Mouse (Mus musculus): Measurements from ENCODE around the gene Fkbpl.

Gene Fkbpl

DNA sequence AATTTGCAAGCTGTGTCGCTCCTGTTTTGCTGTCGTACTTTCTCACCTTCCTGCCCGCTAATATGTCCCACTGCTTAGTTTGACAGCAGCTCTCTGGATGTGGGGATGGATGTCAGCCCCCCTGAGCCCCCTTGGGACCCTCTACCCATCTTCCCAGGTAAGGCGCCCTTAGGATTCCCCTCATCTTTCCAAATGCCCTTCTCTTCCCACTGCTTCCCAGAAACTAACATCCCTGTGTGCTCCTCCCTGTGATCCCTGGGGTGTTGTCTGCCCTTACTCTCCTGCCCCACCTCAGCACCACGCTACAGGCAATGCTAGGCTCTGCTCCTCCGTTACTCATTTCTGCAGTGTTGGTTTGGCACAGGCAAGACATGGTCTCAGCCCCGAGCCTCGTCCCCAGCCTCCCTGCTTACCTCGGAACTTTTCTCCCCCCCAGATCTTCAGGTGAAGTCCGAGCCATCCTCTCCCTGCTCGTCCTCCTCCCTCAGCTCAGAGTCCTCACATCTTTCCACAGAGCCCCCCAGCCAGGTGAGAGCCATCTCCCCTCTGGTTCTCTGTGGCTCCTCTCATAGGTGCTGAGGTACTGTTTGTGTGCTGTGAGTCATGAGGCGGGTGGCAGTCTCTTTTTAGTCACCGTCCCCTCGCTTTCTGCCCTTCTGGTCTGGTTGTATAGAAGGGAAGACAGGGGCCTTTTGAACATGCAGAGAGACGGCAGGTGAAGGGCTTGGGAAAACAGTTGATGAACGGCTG lies 3.8 kb downstream of the Fkbpl start:
- no peak for DNase-seq (ENCODE audit: low spot score)

DNA sequence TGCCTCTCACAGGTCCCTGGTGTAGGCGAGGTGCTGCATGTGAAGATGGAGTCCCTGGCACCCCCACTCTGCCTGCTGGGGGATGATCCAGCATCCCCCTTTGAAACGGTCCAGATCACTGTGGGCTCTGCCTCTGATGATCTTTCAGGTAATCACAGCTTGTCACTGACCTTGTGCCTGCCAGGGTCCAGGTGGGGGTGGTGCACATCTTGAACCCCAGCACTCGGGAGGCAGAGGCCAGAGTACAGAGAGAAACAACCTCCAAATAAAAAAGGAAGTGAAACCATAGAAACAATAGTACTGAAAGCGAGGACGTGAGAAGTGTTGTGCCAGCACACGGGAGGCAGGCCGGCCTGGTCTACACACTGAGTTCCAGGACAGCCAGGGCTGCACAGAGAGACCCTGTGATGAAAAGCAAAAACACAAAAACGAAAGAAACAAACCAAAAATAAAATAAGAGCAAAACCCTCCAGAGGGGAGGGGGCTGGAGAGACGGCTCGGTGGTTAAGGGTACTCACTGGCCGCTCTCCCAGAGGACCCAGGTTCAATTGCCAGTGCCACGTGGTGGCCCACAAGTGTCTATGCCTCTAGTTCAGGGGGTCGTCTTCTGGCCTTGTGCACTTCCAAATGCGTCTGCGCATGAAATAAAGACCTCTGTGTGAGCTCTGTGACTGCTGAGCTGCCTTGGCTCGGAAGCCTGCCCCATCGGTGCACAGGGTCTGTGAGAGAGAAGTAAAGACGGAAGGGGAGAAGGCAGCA lies 4.7 kb downstream of the Fkbpl start:
- DNase-seq (ENCODE audit: low spot score): no peak

DNA sequence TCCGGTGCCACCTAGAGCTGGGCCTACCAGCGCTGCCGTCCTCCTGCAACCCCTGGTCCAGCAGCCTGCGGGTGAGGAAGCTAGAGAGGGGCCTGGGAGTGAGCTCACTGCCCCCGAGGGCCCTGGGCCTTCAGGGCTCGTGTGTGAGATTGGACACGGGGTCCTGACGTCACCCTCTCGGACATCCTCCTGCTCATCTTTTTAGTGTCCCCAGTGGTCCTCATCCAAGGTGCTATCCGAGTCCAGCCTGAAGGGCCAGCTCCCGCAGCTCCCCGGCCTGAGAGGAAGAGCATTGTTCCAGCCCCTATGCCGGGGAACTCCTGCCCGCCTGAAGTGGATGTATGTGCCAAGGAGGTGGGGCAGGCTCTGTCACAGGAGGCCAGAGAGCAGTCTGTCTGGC lies 6.2 kb downstream of the Fkbpl start:
- no peak for DNase-seq (ENCODE audit: low spot score)

DNA sequence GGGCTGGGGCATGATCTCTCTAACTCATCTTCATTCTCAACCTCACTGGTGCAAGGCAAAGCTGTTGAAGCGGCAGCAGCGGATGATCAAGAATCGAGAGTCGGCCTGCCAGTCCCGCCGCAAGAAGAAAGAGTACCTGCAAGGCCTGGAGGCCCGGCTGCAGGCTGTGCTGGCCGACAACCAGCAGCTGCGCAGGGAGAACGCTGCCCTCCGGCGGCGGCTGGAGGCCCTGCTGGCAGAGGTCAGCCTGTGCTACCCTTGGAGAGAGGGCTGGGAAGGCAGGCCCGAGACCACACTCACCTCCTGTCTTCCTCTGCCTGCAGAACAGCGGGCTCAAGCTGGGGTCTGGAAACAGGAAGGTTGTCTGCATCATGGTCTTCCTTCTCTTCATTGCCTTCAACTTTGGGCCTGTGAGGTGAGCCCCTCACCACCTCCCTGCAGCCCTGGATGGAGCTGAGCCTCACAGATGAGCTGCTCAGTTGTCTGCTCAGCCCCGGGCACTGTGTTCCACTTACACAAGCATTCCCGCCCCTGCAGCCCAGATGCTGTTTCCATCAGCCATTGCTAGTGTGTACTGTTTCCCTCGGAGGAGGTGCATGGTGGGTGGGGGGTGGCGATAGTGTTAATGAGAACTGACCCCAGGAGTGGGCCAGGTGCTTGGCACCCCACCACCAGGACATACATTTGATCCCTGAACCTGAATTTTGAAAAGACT lies 7.1 kb downstream of the Fkbpl start:
- no peak for DNase-seq (ENCODE audit: low spot score)

DNA sequence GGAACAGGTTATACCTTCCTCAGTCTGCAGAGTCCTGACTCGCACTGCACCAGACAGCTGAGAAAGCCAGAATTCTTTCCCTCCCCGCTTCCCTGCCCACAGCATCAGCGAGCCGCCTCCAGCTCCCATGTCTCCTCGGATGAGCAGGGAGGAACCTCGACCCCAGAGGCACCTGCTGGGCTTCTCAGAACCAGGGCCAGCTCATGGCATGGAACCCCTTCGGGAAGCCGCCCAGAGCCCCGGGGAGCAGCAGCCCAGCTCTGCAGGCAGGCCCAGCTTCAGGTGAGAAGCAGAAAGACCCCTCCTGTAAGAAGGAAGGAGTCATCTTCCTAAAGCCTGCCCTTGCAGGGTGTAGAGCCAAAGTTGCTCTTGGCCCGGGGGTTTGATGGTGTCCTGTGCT lies 8.0 kb downstream of the Fkbpl start:
- DNase-seq (ENCODE audit: low spot score): no peak

DNA sequence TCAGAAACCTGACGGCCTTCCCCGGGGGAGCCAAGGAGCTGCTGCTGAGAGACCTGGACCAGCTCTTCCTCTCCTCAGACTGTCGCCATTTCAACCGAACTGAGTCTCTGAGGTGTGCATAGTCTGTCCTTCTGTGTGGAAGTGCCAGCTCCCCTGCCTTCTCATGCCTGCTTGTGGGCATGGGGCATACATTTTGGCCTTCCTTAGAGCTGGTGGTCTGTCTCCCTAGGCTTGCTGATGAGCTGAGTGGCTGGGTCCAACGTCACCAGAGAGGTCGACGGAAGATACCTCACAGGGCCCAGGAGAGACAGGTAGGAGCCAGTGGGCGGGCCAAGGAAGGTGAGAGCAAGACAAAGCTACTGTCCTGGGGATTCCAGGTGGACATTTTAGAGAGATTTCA lies 8.4 kb downstream of the Fkbpl start:
- DNase-seq (ENCODE audit: low spot score): no peak

DNA sequence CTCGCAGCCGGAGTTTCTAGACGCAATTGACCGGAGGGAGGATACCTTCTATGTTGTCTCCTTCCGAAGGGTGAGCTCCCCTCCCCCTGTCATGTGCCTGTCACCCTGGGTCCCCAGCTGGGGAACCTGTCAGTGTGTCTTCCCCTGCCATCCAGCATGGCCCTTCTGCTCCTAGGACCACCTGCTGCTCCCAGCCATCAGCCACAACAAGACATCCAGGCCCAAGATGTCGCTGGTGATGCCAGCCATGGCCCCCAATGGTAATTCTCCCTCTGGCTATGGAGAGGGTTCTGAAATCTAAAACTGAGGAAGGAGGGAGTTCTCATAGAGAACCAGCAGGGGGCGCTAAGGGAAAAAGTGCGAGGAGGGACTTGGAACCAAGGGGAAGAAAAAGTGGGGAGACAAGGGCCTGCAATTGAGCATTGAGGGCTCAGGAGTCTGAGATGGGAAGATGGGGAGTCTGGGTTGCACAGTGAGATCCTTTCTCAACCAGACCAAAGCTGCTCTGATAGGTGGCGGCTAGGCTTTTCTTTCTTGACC lies 9.3 kb downstream of the Fkbpl start:
- no peak for DNase-seq (ENCODE audit: low spot score)

DNA sequence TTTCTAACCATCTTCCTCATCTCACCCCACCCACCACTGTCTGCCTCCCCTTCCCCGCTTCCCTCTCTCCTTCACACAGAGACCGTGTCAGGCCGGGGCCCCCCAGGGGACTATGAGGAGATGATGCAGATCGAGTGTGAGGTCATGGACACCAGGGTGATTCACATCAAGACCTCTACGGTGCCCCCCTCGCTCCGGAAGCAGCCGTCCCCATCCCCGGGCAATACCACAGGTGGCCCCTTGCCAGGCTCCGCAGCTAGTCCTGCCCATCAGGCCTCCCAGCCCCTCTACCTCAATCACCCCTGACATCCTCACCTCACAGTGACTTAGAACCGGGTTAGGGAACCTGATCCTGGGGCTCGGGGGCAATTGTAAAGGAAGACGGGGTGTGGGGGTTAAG lies 9.8 kb downstream of the Fkbpl start:
- no peak for DNase-seq (ENCODE audit: low spot score)

DNA sequence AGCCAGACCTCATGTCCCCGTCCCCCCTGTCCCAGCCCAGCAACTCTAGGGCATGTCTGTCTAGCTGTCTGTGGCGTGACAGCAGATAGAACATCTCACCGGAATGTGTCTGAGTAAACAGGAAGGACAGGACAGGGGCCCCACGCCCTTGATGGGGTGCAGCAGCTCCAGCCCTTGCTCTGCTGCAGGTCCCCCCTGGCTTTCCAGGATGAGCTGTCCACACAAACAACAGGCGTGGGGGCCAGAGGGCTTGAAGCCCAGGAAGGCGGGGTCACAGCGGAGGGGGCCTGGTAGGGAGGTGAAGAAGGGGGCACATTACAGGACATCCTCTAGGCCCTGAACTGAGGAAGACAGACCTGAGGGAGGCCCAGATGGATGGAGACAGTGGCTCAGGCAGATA lies 10.6 kb downstream of the Fkbpl start:
- DNase-seq (ENCODE audit: low spot score): no peak

DNA sequence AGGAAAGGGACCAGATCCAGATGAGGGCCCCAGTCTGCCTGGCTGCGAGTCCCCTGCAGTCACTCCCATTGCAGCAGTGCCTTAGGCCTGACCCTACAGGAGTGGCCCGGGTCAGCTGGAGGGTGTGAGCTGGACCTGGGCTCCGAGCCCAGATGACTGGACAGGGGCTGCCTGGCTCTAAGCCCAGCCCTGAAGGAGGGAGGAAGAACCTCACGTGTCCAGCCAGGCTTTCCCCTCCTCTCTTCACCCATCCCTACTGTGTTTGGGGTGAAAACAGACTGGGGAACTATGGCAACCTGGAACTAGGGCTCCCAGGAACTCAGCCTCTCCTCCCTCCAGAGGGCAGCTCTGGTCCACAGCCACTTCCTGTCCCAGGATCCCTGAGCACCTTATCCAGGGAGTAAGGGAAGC lies 11.0 kb downstream of the Fkbpl start:
- peak; percentile 83 for DNase-seq (ENCODE audit: low spot score)

DNA sequence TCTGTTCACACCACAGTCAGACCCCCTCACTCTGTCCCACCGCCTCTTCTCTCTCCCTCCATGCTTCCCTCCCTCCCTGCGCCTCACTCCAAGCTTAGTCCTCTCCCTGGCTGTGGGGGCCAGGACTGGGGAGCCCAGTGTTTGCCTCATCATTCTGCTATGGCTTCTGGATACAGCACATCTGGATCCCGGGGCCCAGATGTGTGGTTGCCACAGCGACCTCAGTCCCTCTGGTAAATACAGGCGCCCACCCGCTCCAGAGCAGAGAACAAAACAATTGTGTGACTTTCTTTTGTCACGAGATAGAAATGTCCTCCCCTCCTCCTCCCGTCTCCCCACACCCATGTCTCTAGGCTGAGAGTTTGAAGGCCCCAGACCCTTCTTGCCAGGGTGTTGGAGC lies 12.1 kb downstream of the Fkbpl start:
- no peak for DNase-seq (ENCODE audit: low spot score)

DNA sequence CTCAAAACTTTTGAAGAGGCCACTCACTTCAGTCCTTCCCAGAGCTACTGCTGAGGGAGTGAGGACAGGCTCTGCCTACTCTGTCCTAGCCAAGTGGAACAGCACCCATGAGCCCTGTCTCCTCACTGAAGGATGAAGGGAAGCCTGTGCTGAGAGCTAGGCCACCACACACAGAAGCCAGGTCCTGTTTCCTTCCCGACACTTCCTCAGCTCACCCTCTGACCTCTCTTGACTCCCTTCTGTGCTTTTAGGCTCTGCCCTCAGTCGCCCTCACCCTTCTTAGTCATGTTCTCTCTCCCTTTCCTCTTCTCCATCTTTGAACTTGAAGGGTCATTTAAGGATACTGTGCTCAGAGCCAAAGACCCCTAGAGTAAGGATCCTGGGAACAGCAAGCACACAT lies 12.7 kb downstream of the Fkbpl start:
- DNase-seq (ENCODE audit: low spot score): no peak

DNA sequence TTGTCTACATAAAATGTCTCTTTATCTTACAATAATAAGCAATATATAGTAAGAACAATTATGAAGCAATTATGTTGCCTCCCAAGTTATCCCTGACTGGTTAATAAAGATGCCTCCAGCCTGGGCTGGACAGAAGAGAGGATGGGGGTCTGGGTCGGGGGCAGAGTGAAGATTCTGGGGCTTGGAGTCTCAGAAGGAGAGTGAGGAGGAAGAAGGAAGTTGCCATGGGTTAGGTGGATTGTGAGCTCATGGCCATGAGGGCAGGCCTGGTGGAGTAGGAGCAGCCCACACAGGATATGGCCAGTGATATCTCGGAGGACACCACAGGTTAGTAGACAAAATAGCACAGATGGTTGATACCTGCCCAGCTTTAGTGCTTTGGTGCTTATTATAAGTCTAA lies 13.6 kb downstream of the Fkbpl start:
- no peak for DNase-seq (ENCODE audit: low spot score)

DNA sequence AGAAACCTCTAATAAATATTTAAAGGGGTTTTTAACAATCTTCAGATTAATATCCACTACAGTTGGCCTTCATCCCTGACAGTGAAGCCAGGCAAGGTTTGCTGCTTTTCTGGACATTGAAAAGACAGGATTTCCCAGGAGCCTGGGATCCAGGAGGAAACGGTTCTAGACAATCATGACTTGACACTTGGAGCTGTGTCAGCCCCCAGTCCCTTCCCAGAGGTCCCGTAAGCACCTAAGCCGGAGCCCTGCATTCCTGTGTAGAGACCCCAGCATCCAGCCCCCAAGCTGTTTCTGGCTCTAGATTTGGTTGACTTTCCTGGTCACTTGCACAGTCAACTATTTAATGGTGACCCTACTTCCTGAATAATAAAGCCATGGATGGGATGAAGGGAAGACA lies 14.0 kb downstream of the Fkbpl start:
- no peak for DNase-seq (ENCODE audit: low spot score)

DNA sequence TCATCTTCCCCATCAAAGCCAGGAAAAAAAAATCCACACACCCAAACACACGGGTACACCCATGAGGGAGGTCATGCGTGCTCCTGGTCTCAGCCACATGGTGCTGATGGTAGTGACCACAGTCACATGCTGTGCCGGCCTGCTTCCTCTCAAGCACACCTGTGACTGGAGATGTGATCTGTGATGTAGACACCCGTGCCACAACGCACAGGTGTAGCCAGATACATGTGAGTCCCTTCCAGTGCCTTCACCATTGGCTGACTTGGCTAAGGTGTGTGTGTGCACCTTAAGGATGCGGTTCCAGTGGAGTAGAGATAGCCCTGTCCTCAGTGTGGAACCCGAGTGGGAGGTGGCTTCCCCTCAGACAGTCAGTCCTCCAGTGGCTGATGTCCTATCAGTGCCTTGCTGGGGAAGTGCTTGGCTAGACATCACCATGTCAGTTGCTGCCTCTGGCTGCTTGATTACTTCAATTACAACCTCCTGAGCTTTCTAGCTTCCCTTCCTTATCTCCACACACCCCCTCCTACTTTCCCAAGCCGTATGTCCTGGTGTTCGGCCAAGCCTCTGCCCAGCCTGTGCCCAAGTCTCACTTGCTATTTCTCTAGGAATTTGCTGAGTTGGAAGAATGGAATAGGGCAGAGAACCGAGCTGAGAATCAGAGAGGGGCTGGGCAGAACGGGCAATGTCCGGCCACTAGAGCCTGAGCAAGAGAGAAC lies 14.8 kb downstream of the Fkbpl start:
- no peak for DNase-seq (ENCODE audit: low spot score)

DNA sequence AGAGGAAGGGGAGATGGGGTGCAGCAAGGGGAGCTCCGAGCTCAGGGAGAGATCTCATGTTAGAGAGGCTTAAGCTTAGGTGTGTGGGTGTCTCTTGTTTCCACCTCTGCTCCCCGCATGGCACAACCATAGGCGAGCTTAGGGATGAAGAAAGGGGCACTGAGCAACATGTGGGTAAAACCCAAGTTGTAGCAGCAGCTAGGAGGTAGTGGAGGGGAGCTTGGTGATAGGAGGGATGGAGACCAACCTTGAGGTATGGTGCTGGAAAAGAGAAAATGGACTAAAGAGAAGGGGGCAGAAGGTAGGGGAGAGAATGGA lies 15.3 kb downstream of the Fkbpl start:
- DNase-seq (ENCODE audit: low spot score): no peak

DNA sequence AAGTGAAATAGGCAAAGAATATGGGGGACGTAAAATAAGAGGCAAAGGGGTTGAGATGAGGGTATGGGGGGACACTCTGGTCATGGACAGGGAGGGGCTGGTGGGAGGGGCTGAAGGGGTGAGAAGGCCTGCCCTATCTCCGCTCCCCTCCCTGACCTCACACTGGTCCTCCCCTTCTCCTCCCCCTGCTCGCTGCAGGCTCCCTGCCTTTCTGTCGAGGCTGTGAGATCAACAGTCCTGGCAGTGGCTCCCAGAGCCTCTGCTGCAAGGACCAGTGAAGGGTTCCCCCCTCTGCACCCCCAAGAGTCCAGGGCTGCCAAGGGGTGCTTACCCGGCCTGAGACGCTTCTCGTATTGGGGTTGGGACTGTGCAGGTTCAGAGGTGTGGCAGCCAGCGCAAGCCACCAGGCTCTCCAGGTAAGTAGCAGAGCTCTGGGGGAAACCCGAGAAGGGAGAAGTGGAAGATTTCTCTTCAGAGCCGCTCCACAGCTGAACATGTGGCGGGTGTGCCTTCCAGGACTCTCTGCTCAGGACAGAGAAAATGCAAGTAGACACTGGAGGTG lies 15.8 kb downstream of the Fkbpl start:
- DNase-seq (ENCODE audit: low spot score): no peak

DNA sequence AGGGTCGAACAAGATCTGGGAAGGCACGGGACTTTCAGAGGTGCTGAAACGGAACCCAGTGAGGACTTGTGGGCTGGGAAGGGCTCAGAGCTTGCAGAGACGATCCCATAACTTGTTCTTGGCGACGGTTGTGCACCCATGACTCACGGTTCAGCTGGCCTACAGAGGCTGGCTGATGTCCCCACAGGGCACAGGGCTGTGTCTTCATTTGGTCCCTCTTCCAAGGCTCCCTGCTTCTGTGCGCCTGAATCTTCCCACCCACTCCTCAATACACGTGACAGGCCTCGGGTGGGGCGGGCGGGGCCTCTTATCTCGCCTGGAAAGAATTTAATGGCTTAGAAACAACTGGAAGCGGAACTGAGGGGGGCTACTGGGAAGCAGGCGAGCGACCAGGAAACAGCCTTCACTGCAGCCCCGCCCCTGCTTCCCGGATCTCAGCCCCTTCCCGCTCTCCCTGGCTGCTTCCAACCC lies 16.6 kb downstream of the Fkbpl start:
- no peak for DNase-seq (ENCODE audit: low spot score)

DNA sequence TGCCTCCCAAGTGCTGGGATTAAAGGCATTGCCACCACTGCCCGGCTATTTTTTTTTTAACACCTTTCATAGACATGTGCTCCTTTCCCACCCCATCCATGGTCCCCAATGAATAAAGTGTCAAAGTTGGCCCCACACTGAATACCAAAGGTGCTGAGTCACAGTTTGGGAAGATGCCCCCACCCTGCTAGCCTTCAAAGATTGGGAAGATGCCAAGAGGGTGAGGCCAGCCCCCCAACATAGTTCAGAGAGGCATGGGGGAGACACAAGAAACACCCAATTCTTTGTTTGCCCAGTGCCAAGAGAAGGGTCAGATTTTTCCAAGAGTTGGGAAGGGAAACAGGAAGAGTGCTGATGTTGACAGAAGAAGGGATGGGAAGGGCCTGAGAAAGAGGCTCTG lies 17.9 kb downstream of the Fkbpl start:
- DNase-seq (ENCODE audit: low spot score): no peak

DNA sequence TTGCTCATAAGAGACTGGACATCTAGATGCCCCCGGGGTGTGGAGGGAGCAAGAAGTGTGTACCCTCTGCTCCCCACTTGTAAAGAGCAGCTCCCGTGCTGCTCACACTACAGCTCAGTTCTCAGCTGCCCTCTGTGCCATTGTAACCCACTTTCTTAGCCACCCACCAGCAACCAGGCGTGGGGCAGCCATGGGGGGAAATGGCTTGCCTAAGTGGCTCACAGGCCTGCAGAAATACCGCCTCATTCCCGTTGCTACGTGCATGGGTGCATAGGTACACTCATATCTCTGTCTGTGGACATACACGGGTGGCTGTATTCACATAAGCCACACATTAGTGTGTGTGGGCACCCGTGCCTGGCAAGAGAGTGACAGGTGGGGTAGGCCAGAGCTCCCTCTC lies 18.4 kb downstream of the Fkbpl start:
- no peak for DNase-seq (ENCODE audit: low spot score)

DNA sequence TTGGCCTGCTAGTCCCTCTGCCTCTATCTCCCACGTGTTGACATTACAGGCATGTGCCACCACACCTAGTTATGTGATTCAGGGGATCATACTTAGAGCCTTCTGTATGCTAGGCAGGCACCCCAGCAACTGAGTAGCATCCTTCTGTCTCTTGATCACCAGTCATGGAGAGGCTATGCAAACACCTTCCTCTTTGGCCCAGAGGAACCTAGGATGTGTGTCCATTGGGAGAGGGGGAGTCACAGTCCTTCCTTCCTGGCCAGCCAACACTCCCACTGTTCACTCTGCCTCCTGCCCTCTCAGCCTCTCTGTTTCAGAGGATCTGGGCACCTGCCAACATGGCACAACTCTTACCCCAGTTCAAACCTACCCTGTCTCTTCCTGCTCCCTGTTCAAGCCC lies 19.0 kb downstream of the Fkbpl start:
- DNase-seq (ENCODE audit: low spot score): no peak

DNA sequence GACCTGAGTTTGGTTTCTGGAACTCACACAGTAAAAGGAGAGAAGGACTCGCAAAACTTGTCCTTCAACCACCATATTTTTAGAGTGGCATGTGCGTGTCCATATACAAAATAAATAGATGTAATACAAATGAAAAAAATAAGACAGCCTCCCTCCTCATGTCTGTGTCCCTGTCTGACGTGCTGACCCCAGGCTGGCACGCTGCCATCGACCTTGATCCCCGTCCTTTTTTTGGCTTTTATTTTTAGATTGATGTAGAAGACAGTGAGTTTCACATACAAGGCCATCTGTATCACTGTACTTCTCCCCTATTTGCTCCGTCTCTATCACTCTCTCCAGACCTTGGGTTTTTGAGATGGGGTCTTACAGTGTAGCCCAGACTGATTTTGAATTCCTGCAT lies 19.9 kb downstream of the Fkbpl start:
- DNase-seq (ENCODE audit: low spot score): no peak

Measured in ovary, adult 18-20 months (tissue).